Mouse (Mus musculus): ENCODE measurements around the gene Myh14. TPM values are rescaled to one million over a fixed set of nuclear protein-coding genes. Genes with fewer than 3 reads are reported as not detected.

Gene Myh14
- polyA plus RNA-seq, 1 experiment from 2014 or later: 11.8 TPM

- WGBS: 73% methylated on average over 8 of the region's 8 CpGs
- H3K36me3 ChIP-seq: no peaks in the 10 kb centered on the region
- no peak overlapping the region for H3K4me2 ChIP-seq
- peaks cover 23% of the 10 kb centered on the region for H3K27me3 ChIP-seq
- no peak overlapping the region for H3K27ac ChIP-seq
- H3K4me1 ChIP-seq: peaks cover 7% of the 10 kb centered on the region; the same call in 1 of the 2 replicates
- H3K4me3 ChIP-seq: no peak overlapping the region
- no peaks in the 10 kb centered on the region for H3K9me3 ChIP-seq
- H3K9ac ChIP-seq: no peak overlapping the region
- ATAC-seq (ENCODE audit: insufficient number of reproducible peaks, insufficient read depth, low FRiP score, low TSS enrichment, low read depth): no peak
These were observed 21.5 kb downstream of the Myh14 start for GRCm38 (mm10) chr7:44649094-44649610.

GRCm38 (mm10) chr7:44647729-44648128 is 22.9 kb downstream of the Myh14 start:
- H3K4me1 ChIP-seq: peaks cover 7% of the 10 kb centered on the region; the same call in 1 of the 2 replicates
- H3K9ac ChIP-seq: no peak overlapping the region
- H3K27ac ChIP-seq: no peak overlapping the region
- H3K4me3 ChIP-seq: no peak overlapping the region
- peaks cover 33% of the 10 kb centered on the region for H3K27me3 ChIP-seq
- 72% methylated on average over 10 of the region's 10 CpGs for WGBS
- H3K36me3 ChIP-seq: no peaks in the 10 kb centered on the region
- no peak for ATAC-seq (ENCODE audit: insufficient number of reproducible peaks, insufficient read depth, low FRiP score, low TSS enrichment, low read depth)
- H3K4me2 ChIP-seq: no peak overlapping the region
- no peaks in the 10 kb centered on the region for H3K9me3 ChIP-seq

GRCm38 (mm10) chr7:44647042-44647724 is 23.5 kb downstream of the Myh14 start:
- WGBS: 51% methylated on average over 7 of the region's 7 CpGs

GRCm38 (mm10) chr7:44645951-44646350 is 24.7 kb downstream of the Myh14 start:
- Histone ChIP-seq H3K4me1 (peaks cover 7% of the 10 kb centered on the region; the same call in 1 of the 2 replicates), H3K27me3 (peaks cover 47% of the 10 kb centered on the region), H3K9ac (peak overlapping the region; percentile 32; the same call in 1 of the 2 replicates), H3K36me3 (no peaks in the 10 kb centered on the region), H3K4me3 (no peak overlapping the region), H3K4me2 (peak overlapping the region; percentile 24), H3K9me3 (no peaks in the 10 kb centered on the region), H3K27ac (no peak overlapping the region)
- WGBS: 23% methylated on average over 15 of the region's 15 CpGs
- ATAC-seq (ENCODE audit: insufficient number of reproducible peaks, insufficient read depth, low FRiP score, low TSS enrichment, low read depth): no peak

More at GRCm38 (mm10) chr7:44647042-44647724, 23.5 kb downstream of the Myh14 start:
- no peak overlapping the region for H3K9ac ChIP-seq
- H3K27me3 ChIP-seq: peaks cover 34% of the 10 kb centered on the region
- no peak overlapping the region for H3K4me2 ChIP-seq
- no peaks in the 10 kb centered on the region for H3K36me3 ChIP-seq
- H3K27ac ChIP-seq: no peak overlapping the region
- H3K4me3 ChIP-seq: no peak overlapping the region
- peaks cover 7% of the 10 kb centered on the region; the same call in 1 of the 2 replicates for H3K4me1 ChIP-seq
- ATAC-seq (ENCODE audit: insufficient number of reproducible peaks, insufficient read depth, low FRiP score, low TSS enrichment, low read depth): no peak
- no peaks in the 10 kb centered on the region for H3K9me3 ChIP-seq

GRCm38 (mm10) chr7:44645256-44645655 is 25.4 kb downstream of the Myh14 start:
- WGBS: 79% methylated on average over 5 of the region's 5 CpGs
- Histone ChIP-seq H3K9me3 (no peaks in the 10 kb centered on the region), H3K9ac (no peak overlapping the region), H3K27me3 (peaks cover 54% of the 10 kb centered on the region), H3K4me3 (no peak overlapping the region), H3K27ac (no peak overlapping the region), H3K4me2 (no peak overlapping the region), H3K4me1 (peaks cover 9% of the 10 kb centered on the region; the same call in 1 of the 2 replicates), H3K36me3 (no peaks in the 10 kb centered on the region)
- no peak for ATAC-seq (ENCODE audit: insufficient number of reproducible peaks, insufficient read depth, low FRiP score, low TSS enrichment, low read depth)

GRCm38 (mm10) chr7:44641887-44642286 is 28.8 kb downstream of the Myh14 start:
- WGBS: 28% methylated on average over 8 of the region's 8 CpGs

GRCm38 (mm10) chr7:44640843-44641605 is 29.6 kb downstream of the Myh14 start:
- no peak overlapping the region for H3K27ac ChIP-seq
- peak overlapping the region; percentile 13 for H3K4me3 ChIP-seq
- H3K4me1 ChIP-seq: peaks cover 8% of the 10 kb centered on the region; the same call in 1 of the 2 replicates
- 20% methylated on average over 25 of the region's 25 CpGs for WGBS
- H3K27me3 ChIP-seq: peaks cover 80% of the 10 kb centered on the region
- H3K9me3 ChIP-seq: no peaks in the 10 kb centered on the region
- no peak overlapping the region for H3K9ac ChIP-seq
- ATAC-seq (ENCODE audit: insufficient number of reproducible peaks, insufficient read depth, low FRiP score, low TSS enrichment, low read depth): no peak
- peak overlapping the region; percentile 37 for H3K4me2 ChIP-seq
- no peaks in the 10 kb centered on the region for H3K36me3 ChIP-seq

More at GRCm38 (mm10) chr7:44641887-44642286, 28.8 kb downstream of the Myh14 start:
- Histone ChIP-seq H3K4me3 (no peak overlapping the region), H3K4me1 (peaks cover 9% of the 10 kb centered on the region; the same call in 1 of the 2 replicates), H3K9ac (no peak overlapping the region), H3K9me3 (no peaks in the 10 kb centered on the region), H3K36me3 (no peaks in the 10 kb centered on the region), H3K27me3 (peaks cover 84% of the 10 kb centered on the region), H3K4me2 (no peak overlapping the region), H3K27ac (no peak overlapping the region)
- ATAC-seq (ENCODE audit: insufficient number of reproducible peaks, insufficient read depth, low FRiP score, low TSS enrichment, low read depth): no peak

GRCm38 (mm10) chr7:44638663-44639062 is 32.0 kb downstream of the Myh14 start:
- H3K36me3 ChIP-seq: no peaks in the 10 kb centered on the region
- WGBS: 7% methylated on average over 16 of the region's 16 CpGs
- no peak overlapping the region for H3K4me3 ChIP-seq
- no peak overlapping the region for H3K27ac ChIP-seq
- H3K9ac ChIP-seq: no peak overlapping the region
- peak overlapping the region; percentile 28 for H3K4me2 ChIP-seq
- no peak for ATAC-seq (ENCODE audit: insufficient number of reproducible peaks, insufficient read depth, low FRiP score, low TSS enrichment, low read depth)
- 0 out of 2 replicates have a peak, but pooled peaks cover 2% of the 10 kb centered on the region for H3K4me1 ChIP-seq
- H3K27me3 ChIP-seq: peaks cover 64% of the 10 kb centered on the region
- no peaks in the 10 kb centered on the region for H3K9me3 ChIP-seq

- Histone ChIP-seq H3K27me3 (peaks cover 66% of the 10 kb centered on the region), H3K36me3 (no peaks in the 10 kb centered on the region)
- 79% methylated on average over 9 of the region's 9 CpGs for WGBS
These were observed 34.0 kb downstream of the Myh14 start for GRCm38 (mm10) chr7:44636684-44637083.

GRCm38 (mm10) chr7:44633407-44633806 is 37.2 kb downstream of the Myh14 start:
- no peak overlapping the region for H3K4me2 ChIP-seq
- H3K27me3 ChIP-seq: peaks cover 33% of the 10 kb centered on the region
- no peaks in the 10 kb centered on the region for H3K4me1 ChIP-seq
- H3K27ac ChIP-seq: no peak overlapping the region
- H3K9ac ChIP-seq: no peak overlapping the region
- 13% methylated on average over 15 of the region's 15 CpGs for WGBS
- H3K36me3 ChIP-seq: no peaks in the 10 kb centered on the region
- no peak overlapping the region for H3K4me3 ChIP-seq
- H3K9me3 ChIP-seq: no peaks in the 10 kb centered on the region
- ATAC-seq (ENCODE audit: insufficient number of reproducible peaks, insufficient read depth, low FRiP score, low TSS enrichment, low read depth): no peak

More at GRCm38 (mm10) chr7:44636684-44637083, 34.0 kb downstream of the Myh14 start:
- no peak overlapping the region for H3K27ac ChIP-seq
- 0 out of 2 replicates have a peak, but pooled peaks cover 2% of the 10 kb centered on the region for H3K4me1 ChIP-seq
- H3K9me3 ChIP-seq: no peaks in the 10 kb centered on the region
- H3K4me2 ChIP-seq: no peak overlapping the region
- no peak overlapping the region for H3K4me3 ChIP-seq
- H3K9ac ChIP-seq: no peak overlapping the region
- ATAC-seq (ENCODE audit: insufficient number of reproducible peaks, insufficient read depth, low FRiP score, low TSS enrichment, low read depth): no peak

- H3K27me3 ChIP-seq: peaks cover 26% of the 10 kb centered on the region
- no peak overlapping the region for H3K9ac ChIP-seq
- no peak overlapping the region for H3K27ac ChIP-seq
- no peak overlapping the region for H3K4me2 ChIP-seq
- WGBS: 24% methylated on average over 13 of the region's 13 CpGs
- no peaks in the 10 kb centered on the region for H3K4me1 ChIP-seq
- H3K4me3 ChIP-seq: no peak overlapping the region
- H3K36me3 ChIP-seq: no peaks in the 10 kb centered on the region
- no peak for ATAC-seq (ENCODE audit: insufficient number of reproducible peaks, insufficient read depth, low FRiP score, low TSS enrichment, low read depth)
- no peaks in the 10 kb centered on the region for H3K9me3 ChIP-seq
These were observed 38.0 kb downstream of the Myh14 start for GRCm38 (mm10) chr7:44632676-44633075.

All from embryonic facial prominence, embryonic 13.5 days (tissue).